Mouse (Mus musculus) urinary bladder, postnatal 14 days (tissue): ENCODE data around the gene Fbl.
A peak's percentile ranks its signal among the peaks of the same experiment; 100 is the strongest.
"Not testable (repeated sequence)": the region's sequence is repeated elsewhere in the genome, so short reads cannot be mapped to it uniquely, and the experiment has no call there.

ENCODE experiments used
- DNase-seq: peaks from one replicate; pipeline ENCODE4 v3.0.0; 2021; ENCODE audit warnings: low spot score

Gene Fbl

GRCm38 (mm10) chr7:28195414-28196098, 26.0 kb downstream of the Fbl start:
- DNase-seq, result no peak

- no peak for DNase-seq
These were observed 27.0 kb downstream of the Fbl start for GRCm38 (mm10) chr7:28196528-28196927.

DNA sequence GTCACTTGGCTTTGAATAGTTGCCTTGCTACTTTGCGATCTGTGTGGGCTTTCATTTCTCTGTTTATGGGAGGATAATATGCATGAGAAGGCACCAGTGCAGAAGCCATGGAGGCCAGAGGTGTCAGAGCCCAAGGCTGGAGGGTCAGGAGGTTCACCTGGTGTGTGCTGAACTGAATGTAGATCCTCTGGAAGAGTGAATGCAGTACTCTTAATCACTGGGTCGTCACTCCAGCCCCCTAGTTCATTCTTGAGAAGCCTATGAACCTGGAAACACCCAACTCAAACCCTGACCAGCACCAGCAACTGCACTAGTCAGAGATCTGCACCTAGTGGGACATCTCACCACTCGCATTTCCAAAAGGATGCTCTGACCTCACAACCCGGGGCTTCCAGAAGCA, 29.5 kb downstream of the Fbl start:
- DNase-seq, result no peak

DNA sequence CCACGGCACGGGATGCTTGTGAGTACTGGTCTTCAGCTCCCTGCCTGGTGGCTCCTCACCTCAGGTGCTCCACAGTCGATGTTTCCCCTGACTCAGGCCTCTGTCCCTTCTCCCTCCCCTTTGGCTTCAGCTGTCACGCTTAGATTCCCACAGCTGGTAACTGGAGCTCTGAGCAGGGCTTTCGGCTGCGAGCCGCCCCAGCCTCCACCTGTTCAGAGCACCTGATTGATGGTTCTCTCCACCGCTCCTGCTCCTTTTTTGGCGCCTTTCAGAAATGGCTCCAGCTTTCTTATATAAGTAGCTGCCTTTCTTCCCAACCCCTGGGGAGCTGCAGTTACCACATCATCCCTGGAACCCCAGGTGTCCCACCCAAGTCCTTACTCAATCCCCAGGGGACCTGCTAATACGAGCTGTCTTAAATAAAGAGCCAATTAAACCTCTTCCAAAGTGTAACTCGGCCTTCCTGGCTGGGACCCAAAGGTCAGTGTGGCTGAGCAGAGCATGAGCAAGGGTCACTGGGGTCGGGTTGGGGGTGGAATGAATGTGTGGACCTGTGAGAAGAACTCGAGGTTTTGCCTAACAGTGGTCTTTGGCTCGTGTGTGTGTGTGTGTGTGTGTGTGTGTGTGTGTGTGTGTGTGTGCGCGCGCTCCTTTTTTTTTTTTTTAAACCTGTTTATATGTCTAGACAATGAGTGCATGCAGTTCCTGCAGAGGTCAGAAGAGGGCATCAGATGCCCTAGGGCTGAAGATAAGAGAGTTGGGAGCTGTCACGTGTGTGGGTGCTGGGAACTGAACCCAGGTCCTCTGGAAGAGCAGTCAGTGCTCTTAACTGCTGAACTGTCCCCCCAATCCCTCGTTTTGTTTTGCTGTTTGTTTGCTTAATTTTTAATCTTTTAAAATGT, 33.9 kb downstream of the Fbl start:
- DNase-seq, result no peak

- DNase-seq, result no peak
These were observed 36.6 kb downstream of the Fbl start for GRCm38 (mm10) chr7:28206044-28206600.

DNA sequence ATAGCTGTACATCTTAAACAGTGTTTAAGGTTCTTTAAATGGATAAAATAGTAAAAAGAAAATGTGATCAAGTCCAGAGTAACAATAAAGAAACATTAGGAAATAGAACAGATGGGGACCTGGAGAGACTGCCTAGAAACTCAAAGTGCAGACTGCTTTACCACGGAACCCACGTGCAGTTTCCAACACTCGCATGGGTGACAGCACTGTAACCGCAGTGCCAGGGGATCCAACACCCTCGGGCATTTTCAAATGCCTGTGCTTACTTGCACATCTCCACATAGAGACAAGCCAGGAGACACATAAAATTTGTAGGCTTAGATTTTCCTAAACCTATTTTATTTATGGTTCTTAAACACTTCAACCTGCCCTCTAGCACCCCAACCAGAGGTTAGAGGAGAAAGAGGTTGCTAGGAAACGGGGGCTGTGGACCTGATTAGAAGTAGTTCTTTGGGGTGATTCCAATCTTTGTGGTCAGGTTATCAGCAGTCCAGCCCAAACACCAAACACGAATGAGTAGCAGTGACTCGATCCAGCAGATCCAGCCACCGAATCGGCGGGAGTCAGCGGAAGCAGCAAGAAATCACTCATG, 39.0 kb downstream of the Fbl start:
- DNase-seq, result no peak

DNA sequence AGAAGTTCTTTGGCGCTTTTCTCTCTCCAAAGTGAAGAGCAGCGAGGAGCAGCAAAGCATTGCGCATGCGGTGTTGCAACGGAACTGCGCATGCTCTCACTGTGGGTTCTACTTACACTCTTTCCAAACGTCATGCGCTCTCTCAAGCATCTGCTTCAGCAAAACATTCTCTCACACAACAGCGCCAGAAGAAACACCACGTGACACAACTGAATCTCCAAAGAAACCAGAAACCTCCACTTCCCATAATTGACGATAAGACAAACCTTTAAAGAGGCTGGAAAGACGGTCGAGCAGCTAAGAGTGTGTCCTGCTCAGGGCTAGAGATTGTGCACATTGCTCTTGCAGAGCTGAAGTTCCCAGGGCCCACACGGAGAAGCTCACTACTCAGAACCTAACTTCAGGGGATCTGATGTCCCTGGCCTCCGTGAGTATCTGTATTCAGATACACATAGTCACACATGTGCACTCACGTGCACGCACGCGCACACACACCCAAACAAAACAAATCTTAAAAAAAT, 39.5 kb downstream of the Fbl start:
- peak; percentile 69 for DNase-seq

GRCm38 (mm10) chr7:28210731-28211130, 41.2 kb downstream of the Fbl start:
- DNase-seq, result no peak

GRCm38 (mm10) chr7:28214142-28214541, 44.6 kb downstream of the Fbl start:
- peak; percentile 71 for DNase-seq

- DNase-seq, result not testable (repeated sequence)
These were observed 46.4 kb downstream of the Fbl start for GRCm38 (mm10) chr7:28215950-28216349.

DNA sequence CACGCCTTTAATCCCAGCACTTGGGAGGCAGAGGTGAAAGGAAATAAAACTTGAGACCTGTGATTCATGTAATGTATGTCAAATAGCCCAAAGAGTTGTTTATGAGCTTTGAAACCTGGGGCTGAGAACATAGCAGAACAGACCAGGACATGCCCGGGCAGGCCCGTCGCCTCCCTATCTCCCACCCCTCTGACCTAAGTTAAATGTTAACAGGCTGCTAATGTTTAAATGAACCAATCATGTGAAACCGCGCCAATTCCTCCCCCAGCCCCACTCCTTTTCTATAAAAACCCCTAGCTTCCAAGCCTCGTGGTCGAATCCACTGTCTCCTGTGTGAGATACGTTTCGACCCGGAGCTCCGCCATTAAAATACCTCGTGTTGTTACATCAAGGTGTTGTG, 48.3 kb downstream of the Fbl start:
- not testable (repeated sequence) for DNase-seq

- DNase-seq, result not testable (repeated sequence)
These were observed 49.6 kb downstream of the Fbl start for GRCm38 (mm10) chr7:28218951-28219740.

DNA sequence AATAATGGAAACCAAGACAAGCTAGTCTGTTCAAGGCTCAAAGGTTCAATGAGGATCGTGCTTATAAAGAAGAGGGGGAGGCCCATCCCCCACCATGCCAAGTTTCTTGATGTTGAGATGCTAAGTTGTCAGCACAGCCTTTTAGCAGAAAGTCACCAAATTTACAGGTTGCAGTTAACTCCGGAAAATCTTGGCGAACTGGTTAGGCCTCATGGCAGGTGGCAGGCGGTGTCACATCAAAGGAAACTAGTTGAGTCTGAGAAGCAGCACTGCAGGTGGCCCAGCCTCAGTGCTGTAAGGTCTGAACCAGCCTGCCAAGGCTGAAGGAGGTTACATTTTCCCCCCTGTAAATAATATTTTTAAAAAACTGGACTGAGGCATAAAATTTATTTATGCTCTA, 57.3 kb downstream of the Fbl start:
- DNase-seq, result not testable (repeated sequence)

DNA sequence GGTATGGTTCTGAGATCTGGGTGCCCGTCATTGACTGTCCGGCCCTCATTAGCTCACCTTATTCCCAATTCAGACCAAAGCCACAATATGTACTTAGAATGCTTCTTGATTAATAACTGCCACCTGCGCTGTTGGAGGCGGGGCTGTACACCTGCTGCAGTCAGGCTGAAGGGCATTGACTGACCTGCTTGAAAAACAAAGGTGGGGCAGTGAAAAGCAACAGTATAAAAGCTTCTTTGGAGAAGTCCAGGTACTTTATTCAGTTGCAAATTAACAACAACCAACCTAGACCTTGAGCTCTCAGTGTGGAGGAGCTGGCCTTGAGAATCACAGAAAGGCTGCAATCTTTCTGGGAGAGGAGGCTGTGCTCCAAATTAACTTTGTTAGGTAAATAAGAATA, 57.9 kb downstream of the Fbl start:
- DNase-seq, result not testable (repeated sequence)
